Mouse (Mus musculus): ENCODE results near the gene Cmtm2b.

Gene Cmtm2b

DNA sequence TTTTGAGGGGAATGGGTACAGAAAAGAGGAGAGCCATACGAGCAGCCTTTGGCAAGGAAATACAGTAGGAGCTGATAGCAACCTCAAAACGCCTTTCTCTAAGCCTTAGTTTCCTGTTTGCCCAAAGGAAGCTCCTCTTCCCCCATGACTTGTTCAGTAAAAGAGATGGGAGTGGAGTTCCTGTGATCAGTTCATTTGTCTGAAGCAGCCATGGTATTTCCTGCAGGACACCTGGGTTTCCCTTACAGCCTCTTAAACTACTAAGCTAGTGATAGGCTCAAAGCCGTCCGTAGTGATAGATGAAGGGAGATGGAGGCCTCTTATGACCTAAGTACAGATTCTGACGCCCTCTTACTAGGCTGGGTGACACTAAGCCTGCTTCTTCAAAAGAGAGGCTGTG lies 20.4 kb downstream of the Cmtm2b start:
- DNase-seq (ENCODE audit: low read depth, low spot score) = no peak

DNA sequence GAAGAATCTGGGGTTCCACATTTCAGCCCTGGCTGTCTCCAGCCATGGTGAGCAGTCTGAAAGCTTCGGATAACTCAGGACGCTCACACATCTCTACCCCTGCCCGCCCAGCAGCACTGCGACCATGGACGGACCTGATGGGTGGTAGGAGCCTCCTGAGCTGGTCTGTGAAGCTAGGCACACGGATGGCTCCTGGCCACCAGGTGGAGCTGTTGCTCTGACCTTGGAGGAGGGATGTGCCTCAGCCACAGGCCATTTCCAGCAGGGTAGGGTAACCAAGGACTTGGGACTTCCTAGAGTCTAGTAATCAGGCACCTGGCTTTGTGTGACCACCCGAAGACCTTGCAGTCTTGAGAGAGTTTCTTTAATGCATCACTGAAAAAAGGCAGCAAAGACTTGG lies 21.9 kb downstream of the Cmtm2b start:
- peak; percentile 40 for DNase-seq (ENCODE audit: low read depth, low spot score)

DNA sequence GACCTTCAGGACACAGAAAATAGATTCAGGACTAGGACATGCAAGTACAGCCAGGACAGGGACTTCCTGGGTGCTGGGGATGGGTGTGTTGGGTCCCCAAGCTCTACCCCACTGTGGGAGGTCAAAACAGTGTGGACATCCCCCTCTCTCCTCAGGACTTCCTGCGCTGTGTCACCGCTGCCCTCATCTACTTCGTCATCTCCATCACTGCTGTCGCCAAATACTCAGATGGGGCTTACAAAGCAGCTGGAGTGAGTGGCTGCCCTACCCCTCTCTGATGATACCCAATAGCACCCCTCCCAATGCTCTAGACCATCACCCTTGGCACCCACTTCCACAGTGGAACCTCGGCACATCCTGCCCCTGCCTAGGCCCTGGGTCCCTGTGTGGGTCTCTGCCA lies 22.6 kb downstream of the Cmtm2b start:
- DNase-seq (ENCODE audit: low read depth, low spot score) = no peak

DNA sequence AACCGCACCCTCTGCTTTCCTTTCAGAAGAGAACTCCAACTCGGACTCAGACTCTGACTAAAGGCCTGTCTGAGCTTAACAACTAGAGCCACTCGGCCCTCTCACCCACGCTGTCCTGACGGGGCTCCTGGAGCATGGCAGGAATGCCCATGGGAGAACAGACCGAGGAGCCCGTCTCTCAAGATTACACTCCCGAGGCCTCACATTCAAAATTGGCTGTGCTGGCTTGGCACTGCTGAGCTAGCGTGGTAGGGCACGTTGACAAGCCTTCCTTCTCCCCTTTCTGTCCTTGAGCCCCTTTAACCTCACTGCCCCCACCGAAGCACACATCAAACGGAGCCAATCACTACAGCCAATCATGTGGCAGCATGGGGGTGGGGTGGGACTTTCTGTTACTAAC lies 24.7 kb downstream of the Cmtm2b start:
- DNase-seq (ENCODE audit: low read depth, low spot score) = no peak

DNA sequence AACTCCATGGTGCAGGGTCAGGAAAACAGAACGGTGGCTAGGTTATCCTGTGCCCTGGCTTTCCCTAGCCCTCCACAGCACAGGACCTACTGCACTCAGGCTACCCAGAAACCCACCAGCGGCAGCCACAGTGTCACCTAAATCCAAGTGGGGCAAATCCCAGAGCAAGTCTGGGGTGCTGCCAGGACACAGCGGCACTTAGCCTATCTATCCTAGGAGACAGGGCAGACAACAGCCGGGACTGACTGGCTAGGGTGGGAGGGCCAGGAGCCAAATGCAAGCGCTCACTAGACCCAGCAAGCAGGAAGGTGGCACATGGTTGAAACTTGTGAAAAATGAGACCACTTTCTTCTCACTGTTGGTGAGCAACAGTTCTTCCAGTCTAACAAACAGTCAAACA lies 26.9 kb downstream of the Cmtm2b start:
- DNase-seq (ENCODE audit: low read depth, low spot score) = no peak

DNA sequence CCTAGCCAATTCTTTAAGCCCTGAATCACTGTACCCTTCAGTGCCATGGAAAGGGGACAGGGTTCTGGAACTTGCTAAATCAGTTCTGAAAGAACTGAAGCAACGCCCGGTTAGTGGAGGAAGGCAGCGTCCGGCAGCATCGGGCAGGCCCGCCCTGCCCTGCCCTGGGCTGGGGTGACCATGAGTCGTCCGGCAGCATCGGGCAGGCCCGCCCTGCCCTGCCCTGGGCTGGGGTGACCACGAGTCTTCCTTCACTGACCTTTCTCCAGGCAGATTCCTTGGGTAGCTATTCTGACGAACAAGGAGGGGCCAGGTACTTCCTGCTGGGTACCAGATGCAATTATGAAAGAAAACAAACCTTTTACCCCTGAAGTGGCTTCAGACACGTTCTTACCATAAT lies 28.0 kb downstream of the Cmtm2b start:
- DNase-seq (ENCODE audit: low read depth, low spot score) = no peak

DNA sequence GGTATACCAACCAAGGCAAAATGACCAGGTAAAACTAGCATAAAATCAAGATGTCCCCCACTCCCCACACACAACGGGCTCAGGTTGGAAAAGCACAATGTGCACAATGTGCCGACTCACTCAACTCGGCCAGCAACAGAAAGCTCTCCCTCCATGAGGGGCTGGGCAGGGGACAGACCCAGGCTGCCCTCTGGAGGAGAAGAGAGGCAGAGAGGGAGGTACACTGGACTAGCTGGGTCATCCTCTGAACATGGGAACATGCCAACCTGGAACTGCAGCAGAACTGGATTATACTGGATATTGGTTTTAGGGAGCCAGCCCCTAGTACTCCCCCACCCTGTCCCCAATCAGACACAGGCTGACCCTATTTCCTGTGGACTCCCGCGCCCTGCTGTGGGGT lies 31.2 kb downstream of the Cmtm2b start:
- no peak for DNase-seq (ENCODE audit: low read depth, low spot score)

DNA sequence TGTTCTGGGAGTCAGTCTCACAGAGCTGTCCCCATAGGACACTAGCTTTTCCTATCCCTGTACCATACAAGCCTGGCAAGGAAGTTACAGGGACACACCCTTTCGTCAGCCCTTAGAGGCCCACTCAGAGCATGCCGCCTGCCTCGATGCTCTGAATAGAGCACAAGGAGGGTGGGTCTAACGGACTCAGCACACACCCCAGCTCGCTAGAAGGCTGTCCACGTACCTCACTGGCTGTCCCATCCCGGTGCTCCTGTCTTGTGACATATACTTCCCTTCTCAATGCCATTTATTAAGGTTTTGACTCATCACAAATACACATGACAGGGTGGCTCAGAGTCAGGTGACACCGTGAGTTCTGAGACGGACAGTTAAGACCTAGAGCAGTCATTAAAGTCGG lies 32.5 kb downstream of the Cmtm2b start:
- no peak for DNase-seq (ENCODE audit: low read depth, low spot score)

DNA sequence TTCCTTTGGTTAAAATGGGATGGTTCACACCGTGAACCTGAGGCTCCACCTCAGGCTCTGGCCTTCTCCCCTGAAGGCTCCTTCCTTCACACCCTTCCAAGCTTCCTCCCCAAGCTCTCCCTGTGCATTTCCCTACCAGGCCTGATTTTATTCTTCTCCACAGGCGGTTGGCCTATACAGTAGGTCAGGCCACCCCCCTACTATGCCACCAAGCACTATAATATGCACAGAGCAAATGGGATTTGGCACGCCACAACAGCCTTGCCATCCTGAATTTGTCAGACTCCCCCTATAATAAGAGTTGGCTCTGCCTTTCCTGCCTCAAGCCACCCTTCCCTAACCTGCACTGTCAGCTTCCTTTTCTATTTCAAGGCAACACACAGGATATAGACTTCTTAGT lies 36.6 kb downstream of the Cmtm2b start:
- DNase-seq (ENCODE audit: low read depth, low spot score) = no peak

DNA sequence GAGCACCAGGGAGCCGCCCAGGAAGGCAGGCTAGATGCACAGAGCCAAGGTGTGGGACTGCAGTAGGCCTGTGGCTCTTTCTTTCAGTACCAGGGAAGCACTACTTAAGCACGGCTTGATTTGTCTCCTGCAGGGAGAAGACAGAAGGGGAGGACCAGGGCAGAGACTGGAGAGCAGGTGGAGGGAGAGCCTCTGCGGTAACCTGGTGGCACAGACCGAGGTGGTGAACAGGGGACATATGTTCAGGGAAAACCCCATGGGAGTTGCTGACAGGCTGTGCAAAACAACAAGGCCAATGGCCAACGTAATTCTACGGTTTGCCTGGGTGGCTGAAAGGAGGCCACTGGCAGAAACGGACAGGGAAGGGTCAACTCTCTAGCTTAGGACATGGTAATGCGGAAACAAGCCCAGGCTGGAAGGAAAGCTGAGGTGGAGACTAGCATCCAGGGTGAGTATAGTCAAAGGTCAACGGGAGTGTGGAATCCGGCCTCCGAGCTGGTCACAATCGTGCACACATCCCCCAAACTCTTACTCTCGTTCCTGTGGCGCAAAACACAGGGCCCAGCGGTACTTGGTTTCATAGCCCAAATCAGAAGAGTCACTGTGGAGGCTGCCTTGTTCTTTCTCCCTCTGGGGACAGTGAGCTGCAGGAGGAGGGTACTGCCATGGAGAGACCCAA lies 37.9 kb downstream of the Cmtm2b start:
- no peak for DNase-seq (ENCODE audit: low read depth, low spot score)

DNA sequence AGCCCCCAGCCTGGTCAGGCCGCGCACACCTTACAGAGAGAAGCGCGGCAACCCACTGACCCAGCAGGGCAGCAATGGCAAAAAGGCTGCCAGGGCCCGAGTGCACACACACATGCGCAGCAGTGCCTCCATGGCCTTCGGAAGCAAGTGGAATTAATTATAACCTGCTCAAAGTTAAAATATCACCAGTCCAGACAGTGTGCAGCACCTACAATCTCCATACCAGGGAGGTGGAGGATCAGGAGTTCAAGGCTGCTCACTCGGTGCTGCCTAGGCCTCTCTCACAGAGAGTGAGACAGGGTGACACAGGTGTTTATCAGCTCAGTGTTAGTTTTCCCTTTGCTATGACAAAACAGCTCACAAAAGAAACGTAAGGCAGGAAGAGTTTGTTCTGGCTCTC lies 43.7 kb downstream of the Cmtm2b start:
- no peak for DNase-seq (ENCODE audit: low read depth, low spot score)

DNA sequence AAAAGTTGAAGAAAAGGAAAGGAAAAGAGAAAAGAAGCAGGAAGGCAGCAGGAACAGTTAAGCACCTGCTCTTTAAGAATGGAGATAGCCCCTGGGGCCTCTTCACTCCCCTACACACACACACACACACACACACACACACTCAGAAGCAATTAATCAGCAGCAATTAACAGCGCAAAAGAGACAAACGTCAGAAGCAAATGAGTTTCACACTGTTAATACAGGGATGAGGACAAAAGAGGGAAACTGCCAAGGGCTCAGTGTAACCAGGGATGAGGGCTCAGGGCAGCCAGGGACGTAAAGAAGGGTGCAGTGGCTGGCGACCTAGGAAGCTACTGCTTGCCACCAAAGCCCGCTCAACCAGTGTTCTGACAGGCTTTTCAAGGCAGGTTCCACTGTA lies 45.4 kb downstream of the Cmtm2b start:
- no peak for DNase-seq (ENCODE audit: low read depth, low spot score)

DNA sequence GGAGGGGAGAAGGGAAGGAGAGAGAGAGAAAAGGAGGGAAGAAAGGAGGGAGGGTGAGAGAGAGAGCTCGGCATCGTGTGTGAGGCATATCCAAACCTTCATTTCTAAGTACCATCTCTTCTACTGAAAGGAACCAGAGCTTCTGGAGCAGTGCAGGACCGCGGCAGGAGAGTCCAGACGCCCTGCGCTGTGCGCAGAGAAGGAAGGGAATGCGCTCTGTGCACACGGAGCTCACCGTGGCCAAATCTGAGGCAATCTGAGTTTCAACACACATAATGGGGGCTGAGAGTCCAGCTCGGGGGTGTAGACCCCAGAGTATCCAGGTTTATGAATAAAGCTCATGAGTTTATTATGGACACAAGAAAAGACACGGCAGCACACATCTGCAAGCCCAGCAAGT lies 47.6 kb downstream of the Cmtm2b start:
- DNase-seq (ENCODE audit: low read depth, low spot score) = no peak

DNA sequence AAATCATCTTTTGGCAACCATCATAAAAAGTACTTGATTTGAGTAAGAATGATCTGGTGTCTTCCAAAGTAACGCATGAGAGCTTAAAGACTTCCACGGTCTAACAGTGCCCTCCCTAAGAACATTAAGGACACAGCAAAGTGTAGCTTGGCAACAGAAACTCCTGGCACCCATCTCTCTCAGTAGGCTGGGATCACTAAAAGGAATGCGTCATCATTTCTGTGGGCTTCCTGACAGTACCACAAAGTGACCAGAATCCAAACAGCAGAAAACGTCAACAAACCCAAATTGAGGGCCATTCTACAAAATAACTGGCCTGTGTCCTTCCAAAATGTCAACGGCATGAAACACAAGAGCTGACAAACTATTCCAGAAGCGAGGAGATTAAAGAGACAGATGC lies 48.0 kb downstream of the Cmtm2b start:
- no peak for DNase-seq (ENCODE audit: low read depth, low spot score)

DNA sequence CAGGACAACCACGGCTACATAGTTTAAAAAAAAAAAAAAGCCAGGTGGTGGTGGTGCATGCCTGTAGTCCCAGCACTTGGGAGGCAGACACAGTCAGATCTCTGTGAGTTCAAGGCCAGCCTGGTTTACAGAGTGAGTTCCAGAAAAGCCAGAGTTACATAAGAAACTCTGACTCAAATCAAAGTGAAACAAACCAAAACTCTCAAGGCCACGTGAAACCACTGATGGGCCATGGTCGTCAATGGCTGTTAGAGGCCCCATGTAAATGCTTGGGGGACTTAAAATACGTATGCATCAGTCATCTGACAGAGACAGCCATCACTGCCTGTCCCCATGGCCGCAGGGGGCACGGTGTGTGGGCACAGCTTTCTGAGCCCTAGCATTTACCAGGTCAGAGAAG lies 49.1 kb downstream of the Cmtm2b start:
- no peak for DNase-seq (ENCODE audit: low read depth, low spot score)

DNA sequence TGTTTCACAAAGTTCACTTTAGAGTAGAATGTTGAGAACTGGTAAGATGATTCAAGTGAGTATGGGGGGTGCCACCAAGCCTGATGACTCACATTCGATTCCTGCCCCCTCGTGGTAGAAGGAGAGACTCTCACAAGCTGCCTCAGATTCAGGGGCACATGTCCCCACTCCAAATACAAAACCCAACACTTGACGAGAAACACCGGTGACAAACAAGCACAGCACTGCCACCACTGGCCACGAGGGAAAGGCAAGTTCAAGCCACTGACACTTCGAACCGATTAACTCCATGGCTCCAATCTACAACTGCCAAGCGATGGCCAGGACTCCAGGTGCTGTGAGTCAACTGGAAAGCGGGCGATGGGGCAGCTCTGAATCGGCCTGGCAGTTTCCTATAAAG lies 51.7 kb downstream of the Cmtm2b start:
- DNase-seq (ENCODE audit: low read depth, low spot score) = no peak

DNA sequence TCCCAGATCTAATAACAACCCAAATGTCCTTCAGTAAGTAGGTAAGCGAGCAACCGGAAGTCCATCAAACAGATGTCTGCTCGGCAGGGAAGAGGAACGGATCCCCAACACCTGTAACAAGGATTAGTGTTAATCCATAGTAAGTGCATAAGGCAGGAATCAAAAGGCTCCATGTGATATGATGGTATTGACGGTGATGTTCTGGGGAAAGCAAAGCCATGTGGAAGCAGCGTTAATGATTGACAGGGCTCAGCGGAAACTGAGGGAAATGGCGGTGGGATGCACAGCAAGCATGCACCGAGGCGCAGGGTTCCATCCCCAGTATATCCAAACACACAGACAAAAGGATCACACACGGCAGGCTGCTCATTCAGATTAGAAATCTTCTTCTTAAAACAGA lies 52.2 kb downstream of the Cmtm2b start:
- no peak for DNase-seq (ENCODE audit: low read depth, low spot score)

DNA sequence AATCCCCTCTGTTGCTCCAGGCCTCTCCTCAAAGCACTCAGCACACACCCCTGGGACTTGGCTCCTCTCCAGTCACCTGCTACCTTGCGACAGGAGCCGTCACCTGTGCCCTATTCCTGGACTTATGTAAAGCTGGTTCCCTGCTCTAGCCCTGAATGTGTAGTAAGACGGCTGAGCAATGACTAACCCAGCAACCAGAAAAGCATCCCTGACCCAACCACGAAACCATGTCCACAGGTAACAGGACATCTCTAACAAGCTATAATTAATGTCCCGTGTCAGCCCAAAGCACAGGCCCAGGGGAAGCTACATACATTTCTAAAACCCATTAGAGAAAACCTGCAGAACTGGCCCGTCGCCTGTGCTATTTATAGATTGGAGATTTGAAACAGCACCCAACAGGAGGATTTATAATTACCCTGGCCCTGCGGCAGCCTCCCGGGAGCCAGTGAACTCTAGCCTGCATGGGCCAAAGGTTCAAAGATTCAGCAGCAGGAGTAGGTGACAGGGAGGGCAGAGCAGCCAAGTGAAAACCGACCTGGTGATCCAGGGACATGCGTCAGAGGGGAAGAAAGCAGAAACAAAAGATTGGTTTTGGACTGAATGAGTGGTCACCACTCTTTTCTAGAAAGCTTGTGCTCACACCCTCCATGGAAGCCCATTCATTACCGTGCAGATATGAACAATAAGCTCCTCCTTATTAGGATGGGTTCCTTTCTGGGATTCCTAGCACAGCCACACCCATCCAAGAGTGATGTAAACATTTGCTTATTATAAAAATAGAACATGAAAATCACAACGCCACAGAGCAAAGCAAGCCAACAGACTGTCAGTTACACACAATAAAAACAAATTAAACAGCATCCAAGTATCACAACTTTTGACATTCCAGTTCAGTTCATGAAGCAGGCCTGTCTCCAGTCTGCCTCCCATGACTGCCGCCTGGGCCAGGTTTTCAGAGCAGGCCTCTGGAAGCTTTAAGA lies 53.1 kb downstream of the Cmtm2b start:
- no peak for DNase-seq (ENCODE audit: low read depth, low spot score)

DNA sequence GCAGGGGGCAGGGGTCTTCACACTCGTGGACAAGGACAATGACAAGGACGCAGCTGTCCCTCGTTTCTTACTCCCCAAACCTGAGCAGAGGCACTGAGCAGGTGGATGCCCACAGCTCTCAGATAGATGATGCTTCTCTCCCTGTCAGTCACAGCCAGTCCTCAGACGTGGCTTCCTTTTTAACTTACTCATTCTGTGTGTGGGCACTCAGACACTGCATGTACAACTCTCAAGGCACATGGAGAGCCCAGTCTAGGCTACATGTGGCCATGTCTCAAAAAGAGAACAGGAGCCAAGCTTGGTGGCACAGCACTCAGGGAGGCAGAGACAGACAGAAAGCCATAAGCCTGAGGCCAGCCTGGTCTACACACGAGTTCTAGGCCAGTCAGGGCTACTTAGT lies 53.9 kb downstream of the Cmtm2b start:
- DNase-seq (ENCODE audit: low read depth, low spot score) = no peak

DNA sequence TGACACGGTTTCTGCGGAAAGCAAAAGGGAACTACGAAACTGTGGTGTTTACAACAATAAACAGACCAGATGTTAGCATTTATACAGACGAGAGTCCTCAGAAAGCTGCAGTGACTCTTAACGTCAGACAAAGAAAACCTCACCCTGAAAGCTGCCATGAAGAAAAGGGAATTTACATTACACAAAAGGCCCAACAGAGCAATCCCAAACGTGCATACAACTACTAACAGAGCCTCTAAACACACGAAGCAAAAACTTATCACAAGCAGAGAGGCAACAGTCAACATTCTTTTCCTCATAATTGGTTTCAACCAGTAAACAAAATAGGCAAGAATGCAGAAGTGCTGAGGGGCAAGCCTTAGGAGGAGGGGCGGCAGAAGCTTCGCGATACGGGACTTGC lies 54.6 kb downstream of the Cmtm2b start:
- no peak for DNase-seq (ENCODE audit: low read depth, low spot score)

DNA sequence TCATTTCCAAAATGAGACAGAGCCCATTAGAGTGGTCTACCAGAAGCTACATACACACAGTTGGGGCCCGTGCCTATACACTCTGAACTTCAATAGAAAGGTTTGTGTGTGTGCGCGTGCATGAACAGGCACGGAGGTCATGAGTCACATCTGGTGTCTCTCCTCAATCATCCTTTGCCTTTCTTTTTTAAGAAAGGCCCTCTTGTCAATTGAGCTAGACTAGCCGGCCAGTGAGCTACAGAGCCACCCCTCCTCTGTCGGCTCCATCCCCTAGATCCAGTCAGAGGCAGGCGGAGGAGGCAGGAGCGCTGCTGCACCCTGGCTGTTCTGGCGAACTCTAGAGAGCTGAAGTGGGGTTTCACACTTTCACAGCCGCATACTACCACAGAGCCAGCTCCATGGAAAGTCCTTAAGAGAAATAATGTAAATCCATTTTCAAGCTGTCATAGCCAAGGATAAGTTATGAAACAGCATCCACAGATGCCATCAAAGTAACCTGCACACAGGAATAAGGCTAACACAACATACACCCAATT lies 57.3 kb downstream of the Cmtm2b start:
- DNase-seq (ENCODE audit: low read depth, low spot score) = no peak

DNA sequence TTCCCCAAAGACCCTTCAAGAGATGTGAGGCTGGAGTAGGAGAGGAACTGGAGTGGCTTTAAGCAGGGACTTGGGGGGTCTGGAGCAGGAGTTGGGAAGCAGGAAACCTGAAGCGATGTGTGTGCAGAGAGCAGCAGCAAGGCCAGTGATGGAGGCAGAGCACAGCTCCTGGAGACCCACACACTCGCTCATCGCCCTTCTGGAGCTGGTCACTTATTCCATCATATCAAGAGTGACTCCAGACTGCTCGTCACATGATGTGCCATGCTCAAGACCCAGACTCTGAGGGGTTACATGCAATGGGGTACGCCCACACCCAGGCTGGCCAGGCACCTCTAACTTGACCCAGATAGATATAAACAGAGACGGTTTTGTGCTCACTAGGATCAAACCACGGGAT lies 58.2 kb downstream of the Cmtm2b start:
- DNase-seq (ENCODE audit: low read depth, low spot score) = no peak
